Mouse (Mus musculus) mouse embryonic stem cell (cell line): ENCODE measurements around the gene Eomes.

ENCODE experiments used
- in situ Hi-C, 2 experiments: fragments of 300-500 bp; cut with MboI; formaldehyde crosslinking; loops; 1 replicate in 1 of 2; 3 replicates in 1 of 2; pipeline ENCODE4 v1.14.3; 2019 to 2020; ENCODE audit warnings: low sequenced_read_pairs in 2 of 2, low pct_unique_long_range_greater_than_20kb in 1 of 2, mixed read lengths in 1 of 2; ENCODE audit not compliant: unreplicated experiment in 1 of 2

Gene Eomes

DNA sequence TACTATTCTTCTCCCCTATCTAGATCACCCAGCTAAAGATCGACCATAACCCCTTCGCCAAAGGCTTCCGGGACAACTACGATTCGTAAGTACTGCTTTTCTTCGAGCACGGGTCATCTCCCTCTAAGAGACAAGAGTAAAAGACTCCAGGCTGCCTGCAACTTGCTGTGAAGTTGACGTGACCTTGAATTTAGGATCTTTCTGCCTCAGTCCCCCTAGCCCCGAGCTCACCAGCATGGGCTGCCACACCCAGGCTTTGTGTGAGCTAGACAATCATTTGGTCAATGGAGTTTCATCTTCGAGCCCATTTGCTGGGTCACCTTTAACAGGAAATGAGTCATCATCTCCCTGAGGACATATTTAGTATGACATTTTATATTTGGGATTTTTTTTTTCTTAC is 4.2 kb downstream of the Eomes start:
- in situ Hi-C loops, result loop anchor here (5.0 to 25.0 kb wide), 3 partner anchors 85 to 420 kb away; no protein-coding TSS in a partner anchor

GRCm38 (mm10) chr9:118486361-118487095 is 8.5 kb downstream of the Eomes start:
- in situ Hi-C loops, result loop anchor here (25.0 kb wide), 2 partner anchors 299 to 424 kb away; no protein-coding TSS in a partner anchor

DNA sequence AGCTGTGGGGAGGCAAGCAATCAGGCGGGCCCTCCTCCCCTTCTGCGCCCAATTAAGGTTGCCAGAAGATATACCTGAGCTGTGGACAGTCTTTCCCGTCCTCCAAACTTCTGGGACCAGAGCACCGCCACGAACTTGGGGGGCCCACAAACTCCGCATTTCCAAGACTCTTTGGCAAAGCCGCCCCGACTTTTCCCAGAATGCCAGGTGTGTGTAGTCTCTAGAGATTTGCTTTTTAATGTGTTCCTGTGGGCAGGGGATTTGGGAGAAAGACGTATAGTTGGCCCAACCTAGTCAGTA is 9.0 kb downstream of the Eomes start:
- in situ Hi-C loops, result loop anchor here (25.0 kb wide), 2 partner anchors 300 to 425 kb away; no protein-coding TSS in a partner anchor

DNA sequence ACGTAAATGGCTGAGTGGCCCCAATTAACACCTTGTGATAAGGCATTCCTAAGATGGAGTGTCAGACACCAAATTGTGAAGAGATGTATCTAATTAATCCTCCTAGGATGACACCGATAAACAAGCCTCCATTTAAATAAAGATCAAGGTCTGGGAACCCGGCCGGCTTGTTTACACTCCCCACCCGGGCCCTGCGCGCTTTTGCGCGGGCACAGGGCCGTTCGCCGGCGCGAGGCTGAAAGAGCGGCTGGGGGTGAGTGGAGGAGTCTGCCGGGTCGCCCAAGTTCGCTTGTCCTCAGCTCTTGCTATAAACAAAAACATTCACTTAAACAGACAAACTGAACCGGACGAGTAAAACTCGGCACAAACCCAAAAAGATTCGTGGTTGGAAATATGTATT is 9.6 kb downstream of the Eomes start:
- in situ Hi-C loops, result loop anchor here (25.0 kb wide), 2 partner anchors 300 to 425 kb away; no protein-coding TSS in a partner anchor

DNA sequence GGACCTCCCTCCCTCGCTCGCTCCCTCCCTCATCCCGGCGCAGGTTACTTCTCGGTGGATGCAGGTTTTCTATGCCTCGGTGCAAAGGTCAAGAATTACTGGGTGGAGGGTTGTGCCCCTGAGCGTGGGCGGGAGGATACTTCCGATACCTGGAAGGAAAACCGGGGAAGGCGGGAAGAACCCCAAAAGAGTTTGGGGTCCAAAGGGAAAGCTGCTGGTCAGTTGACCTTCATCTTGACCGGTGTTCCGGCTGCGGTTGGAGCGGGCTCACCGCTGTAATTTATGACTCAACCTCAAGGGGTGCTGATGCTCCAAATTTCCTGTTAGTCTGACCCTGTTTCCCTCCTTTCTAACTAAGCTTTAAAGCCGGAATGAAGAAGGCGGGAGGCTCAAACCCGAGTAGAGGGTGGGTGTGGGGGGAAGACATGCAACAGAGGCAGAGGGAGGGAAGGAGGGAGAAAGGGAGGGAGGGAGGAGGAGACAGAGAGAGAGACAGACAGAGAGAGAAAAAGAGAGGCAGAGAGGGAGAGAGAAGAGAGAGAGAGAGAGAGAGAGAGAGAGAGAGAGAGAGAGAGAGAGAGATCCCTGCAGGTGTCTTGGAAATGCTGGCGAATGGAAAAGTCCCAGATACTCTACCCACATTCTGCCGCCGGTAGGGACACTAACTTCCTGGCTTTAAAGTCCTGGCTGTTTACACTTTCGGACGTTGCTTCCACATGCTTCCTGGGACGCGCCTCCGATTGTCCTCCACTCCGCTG is 10.3 kb downstream of the Eomes start:
- in situ Hi-C loops, result loop anchor here (25.0 kb wide), 2 partner anchors 301 to 426 kb away; no protein-coding TSS in a partner anchor

GRCm38 (mm10) chr9:118488896-118489578 is 11.0 kb downstream of the Eomes start:
- in situ Hi-C loops, result loop anchor here (25.0 kb wide), 2 partner anchors 302 to 427 kb away; no protein-coding TSS in a partner anchor

DNA sequence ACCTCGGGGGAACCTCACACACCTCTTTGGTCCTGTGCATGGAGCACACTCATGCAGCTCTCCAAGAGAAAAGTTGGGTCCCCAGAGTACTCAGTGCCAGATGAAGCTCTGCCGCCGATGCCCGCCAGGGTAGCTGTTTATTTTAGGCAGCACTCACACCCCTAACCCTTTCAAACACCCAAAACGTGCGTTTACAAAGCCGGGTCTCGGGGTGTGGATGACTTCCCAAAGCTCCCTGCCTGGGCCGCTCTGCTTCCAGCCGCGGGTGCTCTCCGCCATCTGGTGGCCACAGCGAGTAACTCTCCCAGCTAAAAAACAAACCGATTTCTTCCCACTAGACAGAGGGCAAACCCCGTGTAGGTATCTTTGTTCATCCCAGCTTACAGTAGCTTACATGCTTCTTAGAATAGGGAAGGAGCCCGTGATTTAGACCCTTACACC is 11.6 kb downstream of the Eomes start:
- in situ Hi-C loops, result loop anchor here (5.0 to 25.0 kb wide), 4 partner anchors 132 to 427 kb away; no protein-coding TSS in a partner anchor

- in situ Hi-C loops, result loop anchor here (5.0 to 25.0 kb wide), 4 partner anchors 134 to 429 kb away; no protein-coding TSS in a partner anchor
Measured at GRCm38 (mm10) chr9:118491195-118491594, 13.2 kb downstream of the Eomes start.

DNA sequence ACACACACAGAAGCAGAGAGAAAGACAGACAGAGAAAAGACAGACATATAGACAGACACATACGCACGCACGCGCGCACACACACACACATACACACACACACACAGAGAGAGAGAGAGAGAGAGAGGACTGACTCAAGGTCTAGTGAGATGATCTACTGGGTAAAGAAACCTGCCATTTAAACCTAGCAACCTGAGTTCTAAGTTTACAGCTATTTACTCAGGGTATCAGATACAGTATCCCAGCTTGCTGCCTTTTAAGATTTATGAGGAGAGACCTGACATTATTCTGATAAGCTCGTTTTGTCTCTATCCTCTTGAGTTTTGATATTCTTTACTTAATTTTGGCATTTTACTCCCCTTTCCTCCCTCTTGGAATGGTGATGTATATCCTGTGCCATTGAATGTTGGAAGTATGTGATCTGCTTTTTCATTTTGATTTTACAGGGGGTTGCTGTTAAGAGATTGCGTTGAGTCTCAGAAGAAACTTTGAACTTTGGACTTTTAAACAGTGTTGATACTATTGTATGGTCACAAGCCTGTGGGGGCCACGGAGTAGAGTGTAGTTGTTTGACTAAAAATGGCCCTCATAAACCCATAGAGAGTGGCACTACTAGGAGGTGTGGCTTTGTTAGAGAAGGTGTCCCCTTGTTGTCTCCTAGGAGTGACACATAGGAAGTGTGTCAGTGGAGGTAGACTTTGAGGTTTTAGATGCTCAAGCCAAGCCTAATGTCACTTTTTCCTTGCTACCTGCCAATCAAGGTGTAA is 15.1 kb downstream of the Eomes start:
- in situ Hi-C loops, result loop anchor here (5.0 to 25.0 kb wide), 4 partner anchors 136 to 431 kb away; no protein-coding TSS in a partner anchor

GRCm38 (mm10) chr9:118494106-118494505 is 16.1 kb downstream of the Eomes start:
- in situ Hi-C loops, result loop anchor here (5.0 to 25.0 kb wide), 4 partner anchors 137 to 432 kb away; no protein-coding TSS in a partner anchor

- in situ Hi-C loops, result loop anchor here (10.0 to 25.0 kb wide), 3 partner anchors 309 to 434 kb away; no protein-coding TSS in a partner anchor
Measured at GRCm38 (mm10) chr9:118495933-118496332, 17.9 kb downstream of the Eomes start.

- in situ Hi-C loops, result loop anchor here (10.0 to 25.0 kb wide), 3 partner anchors 310 to 435 kb away; no protein-coding TSS in a partner anchor
Measured at GRCm38 (mm10) chr9:118496952-118497351, 18.9 kb downstream of the Eomes start.

DNA sequence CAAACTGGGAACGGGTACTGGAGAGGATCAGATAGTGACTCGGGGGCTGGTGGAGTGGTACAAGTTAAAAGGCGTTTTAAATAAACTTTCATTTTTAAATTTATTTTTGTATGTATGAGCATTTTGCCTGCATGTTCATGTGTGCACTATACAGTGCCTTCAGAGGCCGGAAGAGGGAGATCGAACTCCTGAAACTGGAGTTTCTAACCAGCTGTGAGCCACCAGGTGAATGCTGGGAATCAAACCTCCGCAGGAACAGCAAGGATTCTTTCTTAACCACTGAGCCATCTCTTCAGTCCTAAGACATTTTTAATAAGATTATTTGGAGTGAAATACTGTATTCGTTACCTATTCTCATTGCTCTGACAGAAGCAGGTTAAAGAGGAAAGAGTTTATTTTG is 20.0 kb downstream of the Eomes start:
- in situ Hi-C loops, result loop anchor here (10.0 to 25.0 kb wide), 3 partner anchors 311 to 436 kb away; no protein-coding TSS in a partner anchor

GRCm38 (mm10) chr9:118500963-118501362 is 23.0 kb downstream of the Eomes start:
- in situ Hi-C loops, result no loop called here

- in situ Hi-C loops, result no loop called here
Measured at GRCm38 (mm10) chr9:118504656-118505055, 26.6 kb downstream of the Eomes start.

DNA sequence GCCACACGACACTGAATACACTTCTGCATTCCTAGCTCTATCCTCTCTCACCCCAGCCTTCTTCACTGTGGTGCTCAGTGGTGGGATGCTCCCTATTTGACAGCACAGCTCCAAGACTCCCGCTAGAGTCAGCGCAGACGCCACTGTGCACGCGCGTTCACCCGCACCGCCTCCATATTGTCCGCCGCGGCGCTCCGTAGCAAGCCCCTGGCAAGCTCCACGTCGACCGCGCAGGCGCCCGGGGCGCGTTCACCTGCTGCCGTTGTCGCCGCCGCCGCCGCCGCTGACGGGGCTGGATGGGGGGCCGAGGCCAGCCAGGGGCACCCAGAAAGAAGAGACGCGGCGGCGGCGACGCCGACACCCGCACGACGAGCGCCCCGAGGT is 28.0 kb downstream of the Eomes start, which contains the start of gene Golga4:
TSS of gene Golga4 (plus strand) at position 248 of the 384 bp plus-strand sequence.
- in situ Hi-C loops, result no loop called here

DNA sequence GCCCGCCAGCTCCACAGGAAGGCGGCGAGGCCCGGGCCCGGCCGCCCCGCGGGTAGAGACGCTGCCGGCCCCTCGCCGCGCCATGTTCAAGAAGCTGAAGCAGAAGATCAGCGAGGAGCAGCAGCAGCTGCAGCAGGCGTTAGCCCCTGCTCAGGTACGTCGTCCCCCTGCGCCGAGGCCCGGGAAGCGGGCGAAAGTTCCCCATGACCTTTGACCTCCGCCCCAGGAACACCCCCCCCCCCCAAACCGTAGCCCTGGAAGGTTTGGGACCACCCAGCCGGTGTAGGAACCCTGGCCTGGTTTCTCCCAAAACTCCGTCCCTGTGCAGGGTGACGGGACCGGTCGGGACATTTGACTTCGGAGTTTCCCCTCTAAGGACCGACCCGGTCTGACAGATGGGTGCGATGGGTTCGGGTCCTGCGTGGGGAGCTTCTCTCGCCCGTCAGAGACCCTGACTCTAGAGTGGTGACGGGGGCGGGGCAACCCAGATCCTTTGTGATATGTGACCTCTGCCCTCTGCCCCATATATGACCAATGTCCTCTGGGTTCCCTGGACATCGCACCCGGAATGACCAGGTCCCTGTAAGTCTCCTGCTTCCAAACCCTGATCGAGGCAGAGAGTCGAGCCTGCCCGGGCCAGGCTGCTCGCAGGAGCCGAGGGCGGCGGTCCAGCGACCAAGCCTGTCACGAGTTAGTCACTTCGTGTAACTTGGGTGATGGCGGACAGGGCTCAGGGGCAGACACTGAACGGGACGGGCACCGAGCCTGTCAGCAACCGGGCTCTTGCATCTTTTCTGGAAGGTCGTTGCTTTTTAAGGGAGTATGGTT is 28.6 kb downstream of the Eomes start:
- in situ Hi-C loops, result no loop called here
